Mouse (Mus musculus): ENCODE data around the gene Znhit3.

The Znhit3 gene

GRCm38 (mm10) chr11:84873042-84873833 is 42.9 kb downstream of the Znhit3 start:
- DNase-seq (ENCODE audit: low read depth): peak; percentile 9

- no peak for DNase-seq (ENCODE audit: low read depth)
Observed at GRCm38 (mm10) chr11:84871548-84872069, 44.6 kb downstream of the Znhit3 start.

GRCm38 (mm10) chr11:84871046-84871445 is 45.1 kb downstream of the Znhit3 start:
- peak; percentile 63 for DNase-seq (ENCODE audit: low read depth)

GRCm38 (mm10) chr11:84870337-84871043 is 45.7 kb downstream of the Znhit3 start, which contains the start of gene Ggnbp2:
Gene Ggnbp2, minus strand, starts transcription at chr11:84870817.
- DNase-seq (ENCODE audit: low read depth): peak; percentile 97

GRCm38 (mm10) chr11:84869537-84870232 is 46.5 kb downstream of the Znhit3 start:
- DNase-seq (ENCODE audit: low read depth): peak; percentile 99

- no peak for DNase-seq (ENCODE audit: low read depth)
Observed at GRCm38 (mm10) chr11:84868786-84869259, 47.3 kb downstream of the Znhit3 start.

GRCm38 (mm10) chr11:84867586-84867985 is 48.6 kb downstream of the Znhit3 start:
- DNase-seq (ENCODE audit: low read depth): no peak

- no peak for DNase-seq (ENCODE audit: low read depth)
Observed at GRCm38 (mm10) chr11:84865268-84865667, 50.9 kb downstream of the Znhit3 start.
